Comparison of ENCODE assay signal across 9 mouse cellular contexts in the genomic region with DNA sequence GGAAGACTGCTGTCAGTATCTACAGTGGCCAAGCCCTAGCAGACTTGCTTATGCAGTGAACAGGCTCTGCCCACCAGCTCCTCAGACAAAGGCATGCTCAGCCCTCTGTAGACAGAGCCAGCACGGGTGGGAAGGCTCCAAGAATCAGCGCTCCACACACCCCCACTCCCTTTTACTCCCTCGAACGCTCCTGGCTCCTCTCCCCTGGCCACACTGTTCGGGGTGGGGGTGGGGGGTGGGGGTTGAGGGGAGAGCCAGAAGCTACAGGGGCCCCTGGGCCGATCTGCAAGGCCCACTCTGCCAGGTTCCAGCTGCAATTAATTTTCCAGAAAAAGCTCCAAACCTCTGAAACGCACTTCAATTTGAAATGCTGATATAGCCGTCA.
A peak's percentile ranks its signal among the peaks of the same experiment; 100 is the strongest.
DNase-seq lines count a peak whose midpoint lies in the region; ATAC-seq lines count a peak whose summit lies in the region.
"Had no signal": no experiment of that assay in that cellular context is flagged by ENCODE, and none has a peak within 500 bp of the region (broad histone marks: within the 10 kb centered on the region; RNA-seq: fewer than 3 reads in every experiment).

No protein-coding gene starts in this region.

- 22% methylated on average over 8 of the region's 8 CpGs for WGBS in embryonic facial prominence, embryonic 11.5 days
- WGBS in forebrain, embryonic 14.5 days, result 42% methylated on average over 8 of the region's 8 CpGs
- 61% methylated on average over 8 of the region's 8 CpGs for WGBS in midbrain, embryonic 10.5 days

- H3K9me3 ChIP-seq in embryonic facial prominence, embryonic 11.5 days (replicated peaks; ENCODE audit: control insufficient read depth, low read length), result no peaks in the 10 kb centered on the region
- H3K9me3 ChIP-seq in forebrain, embryonic 14.5 days (replicated peaks; ENCODE audit: control insufficient read depth, low read length), result 0 out of 2 replicates have a peak, but pooled peaks cover 2% of the 10 kb centered on the region
- peaks cover 7% of the 10 kb centered on the region; the same call in 1 of the 2 replicates for H3K9me3 ChIP-seq in midbrain, embryonic 10.5 days (replicated peaks)

- ATAC-seq in embryonic facial prominence, embryonic 11.5 days (replicated peaks; ENCODE audit: insufficient number of reproducible peaks, low FRiP score, low TSS enrichment, low read depth), result peak; percentile 89
- ATAC-seq in forebrain, embryonic 14.5 days, result peak; percentile 60; the same call in 1 of the 2 replicates
- ATAC-seq in megakaryocyte, adult 5-6 weeks (ENCODE audit: poor library complexity, severe bottlenecking), result no peak

- H3K4me2 ChIP-seq in embryonic facial prominence, embryonic 11.5 days (ENCODE audit: low read depth, low read length), result no peak overlapping the region
- no peak overlapping the region for H3K4me2 ChIP-seq in forebrain, embryonic 14.5 days (ENCODE audit: low read length)

- peak overlapping the region; percentile 25; the same call in 1 of the 2 replicates for H3K9ac ChIP-seq in embryonic facial prominence, embryonic 11.5 days (replicated peaks; ENCODE audit: low read length)
- no peak overlapping the region for H3K9ac ChIP-seq in forebrain, embryonic 14.5 days (ENCODE audit: low read length)
- H3K9ac ChIP-seq: liver, embryonic 14.5 days had no signal

- H3K27me3 ChIP-seq in embryonic facial prominence, embryonic 11.5 days (ENCODE audit: control insufficient read depth, insufficient read depth, low read length), result no peaks in the 10 kb centered on the region
- no peaks in the 10 kb centered on the region for H3K27me3 ChIP-seq in forebrain, embryonic 14.5 days (replicated peaks; ENCODE audit: control insufficient read depth, insufficient read depth, low read length)
- no peaks in the 10 kb centered on the region for H3K27me3 ChIP-seq in midbrain, embryonic 10.5 days (ENCODE audit: low read depth, poor library complexity, severe bottlenecking)

- H3K36me3 ChIP-seq in embryonic facial prominence, embryonic 11.5 days (replicated peaks; ENCODE audit: control insufficient read depth, insufficient read depth, low read depth, low read length), result no peaks in the 10 kb centered on the region
- H3K36me3 ChIP-seq in forebrain, embryonic 14.5 days (ENCODE audit: control insufficient read depth, insufficient read depth, low read length), result no peaks in the 10 kb centered on the region
- H3K36me3 ChIP-seq in midbrain, embryonic 10.5 days, result no peaks in the 10 kb centered on the region

- no peaks in the 10 kb centered on the region for H3K4me1 ChIP-seq in embryonic facial prominence, embryonic 11.5 days (ENCODE audit: control insufficient read depth, insufficient read depth, low read length)
- no peaks in the 10 kb centered on the region for H3K4me1 ChIP-seq in forebrain, embryonic 14.5 days (ENCODE audit: control insufficient read depth, insufficient read depth, low read length)
- H3K4me1 ChIP-seq in midbrain, embryonic 10.5 days, result no peaks in the 10 kb centered on the region

- peak; percentile 20 to 35 for DNase-seq in kidney, postnatal 4 days
- no peak for DNase-seq in kidney, adult 18-20 months
- DNase-seq in embryonic facial prominence, embryonic 11.5 days (ENCODE audit: low spot score), result peak; percentile 66
- peak; percentile 51 for DNase-seq in forebrain, embryonic 14.5 days (ENCODE audit: low spot score)
- no peak for DNase-seq in midbrain, embryonic 10.5 days (ENCODE audit: low spot score)
- no peak for DNase-seq in adrenal gland, adult (ENCODE audit: inconsistent age in 2 of 2, low spot score in 1 of 2)

- H3K27ac ChIP-seq in embryonic facial prominence, embryonic 11.5 days (replicated peaks; ENCODE audit: low read depth, low read length), result peak overlapping the region; percentile 59
- no peak overlapping the region for H3K27ac ChIP-seq in forebrain, embryonic 14.5 days (ENCODE audit: low read depth, low read length)
- H3K27ac ChIP-seq in midbrain, embryonic 10.5 days (replicated peaks), result peak overlapping the region; percentile 29; the same call in 1 of the 2 replicates
- H3K27ac ChIP-seq: liver, embryonic 14.5 days had no signal

- H3K4me3 ChIP-seq in embryonic facial prominence, embryonic 11.5 days (ENCODE audit: low read depth, low read length), result no peak overlapping the region
- H3K4me3 ChIP-seq in forebrain, embryonic 14.5 days (ENCODE audit: low read depth, low read length), result no peak overlapping the region
- no peak overlapping the region for H3K4me3 ChIP-seq in midbrain, embryonic 10.5 days
- H3K4me3 ChIP-seq: myocyte had no signal

Comparison
In these comparisons a context has a peak if more than half of its experiments do, and no peak if none do; other contexts are left out.
1. DNase-seq: peak in kidney, postnatal 4 days (2 of 2), embryonic facial prominence, embryonic 11.5 days (single experiment) and forebrain, embryonic 14.5 days (single experiment); none in kidney, adult 18-20 months (single experiment), midbrain, embryonic 10.5 days (single experiment) and adrenal gland, adult (0 of 2).